In the genomic region with DNA sequence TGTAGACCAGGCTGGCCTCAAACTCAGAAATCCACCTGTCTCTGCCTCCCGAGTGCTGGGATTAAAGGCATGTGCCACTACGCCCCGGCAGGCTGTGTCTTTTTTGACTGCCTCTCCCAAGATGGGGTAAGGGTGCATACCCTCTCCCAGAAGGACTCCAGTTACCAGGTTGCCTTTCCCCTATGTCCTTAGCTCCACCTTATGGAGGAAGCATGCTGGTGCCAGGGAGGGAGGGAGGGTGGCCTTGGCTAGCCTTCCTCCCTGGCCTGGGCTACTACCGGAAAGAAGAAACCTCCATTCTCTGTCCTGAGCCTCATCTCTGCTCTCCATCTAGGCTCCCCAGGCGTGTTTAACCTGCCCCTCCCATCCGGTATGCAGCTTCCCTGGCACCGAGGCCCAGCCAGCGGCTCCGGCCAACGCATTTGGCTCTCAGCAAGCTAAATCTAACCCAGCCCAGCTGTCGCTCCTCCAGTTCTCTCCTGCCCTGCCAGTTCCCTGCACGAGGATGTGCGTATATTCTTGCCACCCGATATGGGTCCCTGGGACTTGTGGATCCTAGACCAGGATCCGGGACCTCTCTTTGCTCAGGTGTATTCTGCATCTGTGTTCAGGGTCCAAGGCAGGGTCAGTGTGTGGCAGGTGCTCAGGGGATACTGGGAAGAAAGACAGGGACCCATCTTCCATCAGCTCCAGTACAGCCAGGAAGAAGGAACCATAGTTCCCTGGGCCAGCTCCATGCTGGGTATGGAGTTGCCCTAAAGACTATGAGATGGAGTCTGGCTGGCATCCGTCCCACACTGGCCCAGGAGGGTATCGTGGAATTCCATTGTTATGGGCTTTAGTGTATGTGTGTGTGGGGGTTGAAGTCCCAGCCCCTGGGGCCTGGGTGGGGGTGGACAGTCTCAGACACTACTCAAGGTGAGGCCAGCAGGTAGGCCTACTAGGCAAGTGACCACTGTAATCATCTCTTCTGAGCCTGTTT, we compare ENCODE assay signal across 11 mouse cellular contexts. TPM values are rescaled to one million over a fixed set of nuclear protein-coding genes. Genes with fewer than 3 reads are reported as not detected.
DNase-seq lines count a peak whose midpoint lies in the region; ATAC-seq and TF ChIP-seq lines count a peak whose summit lies in the region.
"Had no signal": no experiment of that assay in that cellular context is flagged by ENCODE, and none has a peak within 500 bp of the region (broad histone marks: within the 10 kb centered on the region; RNA-seq: fewer than 3 reads in every experiment).

No protein-coding gene starts in this region.

- H3K4me3 ChIP-seq in forebrain, postnatal 0 days (ENCODE audit: low read depth, low read length), result no peak overlapping the region
- H3K4me3 ChIP-seq in hindbrain, embryonic 12.5 days, result no peak overlapping the region
- H3K4me3 ChIP-seq: embryonic facial prominence, embryonic 13.5 days had no signal

- DNase-seq in adrenal gland, postnatal 10 days, result peak; percentile 61
- DNase-seq in adrenal gland, postnatal 4 days (ENCODE audit: low spot score in 2 of 2), result no peak
- peak; percentile 79 for DNase-seq in adipocyte (ENCODE audit: low spot score)
- peak; percentile 63 for DNase-seq in forebrain, postnatal 0 days
- DNase-seq in lung, postnatal 14 days, result peak; percentile 77
- DNase-seq in embryo, embryonic 10.5 days (ENCODE audit: low spot score), result no peak

- H3K9me3 ChIP-seq in forebrain, postnatal 0 days (ENCODE audit: low read length), result no peaks in the 10 kb centered on the region
- H3K9me3 ChIP-seq in hindbrain, embryonic 12.5 days (replicated peaks), result no peaks in the 10 kb centered on the region
- H3K9me3 ChIP-seq: embryonic facial prominence, embryonic 13.5 days had no signal

- ATAC-seq in forebrain, postnatal 0 days, result no peak
- no peak for ATAC-seq in hindbrain, embryonic 12.5 days (ENCODE audit: low FRiP score)
- ATAC-seq in monocyte, adult 5-6 weeks (replicated peaks; ENCODE audit: insufficient number of reproducible peaks, low FRiP score, low TSS enrichment, poor library complexity, severe bottlenecking), result no peak

- TF ChIP-seq CTCF in forebrain, postnatal 0 days (IDR thresholded peaks at IDR 0.05; ENCODE audit: low read depth), result peak; percentile 34

- H3K4me1 ChIP-seq in forebrain, postnatal 0 days (ENCODE audit: insufficient read depth), result peaks cover 19% of the 10 kb centered on the region
- peaks cover 42% of the 10 kb centered on the region for H3K4me1 ChIP-seq in hindbrain, embryonic 12.5 days

- no peak overlapping the region for H3K9ac ChIP-seq in forebrain, postnatal 0 days
- no peak overlapping the region; the same call in 1 of the 2 replicates for H3K9ac ChIP-seq in hindbrain, embryonic 12.5 days

- peak overlapping the region; percentile 9; the same call in 1 of the 2 replicates for H3K27ac ChIP-seq in forebrain, postnatal 0 days (ENCODE audit: low read depth, low read length)
- 0 out of 2 replicates have a peak overlapping the region, but pooled peaks have one; percentile 2 for H3K27ac ChIP-seq in hindbrain, embryonic 12.5 days
- H3K27ac ChIP-seq: embryonic facial prominence, embryonic 13.5 days had no signal

- no peak overlapping the region for H3K4me2 ChIP-seq in forebrain, postnatal 0 days (ENCODE audit: low read depth)
- no peak overlapping the region for H3K4me2 ChIP-seq in hindbrain, embryonic 12.5 days (replicated peaks)
- H3K4me2 ChIP-seq: embryonic facial prominence, embryonic 13.5 days had no signal

- WGBS in forebrain, postnatal 0 days, result 36% methylated on average over 17 of the region's 17 CpGs
- WGBS in hindbrain, embryonic 12.5 days, result 60% methylated on average over 17 of the region's 17 CpGs

- H3K27me3 ChIP-seq in forebrain, postnatal 0 days (ENCODE audit: insufficient read depth, low read length), result no peaks in the 10 kb centered on the region
- peaks cover 5% of the 10 kb centered on the region; the same call in 1 of the 2 replicates for H3K27me3 ChIP-seq in hindbrain, embryonic 12.5 days

- no peaks in the 10 kb centered on the region for H3K36me3 ChIP-seq in forebrain, postnatal 0 days (ENCODE audit: insufficient read depth)
- no peaks in the 10 kb centered on the region for H3K36me3 ChIP-seq in hindbrain, embryonic 12.5 days
- H3K36me3 ChIP-seq: embryonic facial prominence, embryonic 13.5 days had no signal

RNA-seq across cellular contexts. Expression of a gene that starts 4.9 kb away (rescaled TPM):
- 10 to 100 TPM; 30.2 to 34.0 TPM for total RNA-seq in adrenal gland, postnatal 10 days (2021)
- total RNA-seq in adrenal gland, postnatal 4 days (2021), result 10 to 100 TPM; 35.1 to 37.2 TPM
- 63.0 and 64.2 TPM in 2 replicates for total RNA-seq in forebrain, postnatal 0 days (2014; rRNA removed)
- polyA plus RNA-seq in forebrain, postnatal 0 days (2015; fragmentation: Nextera tagmentation; extraction: Ambion mirVana), result 61.0 and 69.8 TPM in 2 replicates
- 52.2 and 53.8 TPM in 2 replicates for polyA plus RNA-seq in hindbrain, embryonic 12.5 days (2016; fragmentation: Nextera tagmentation; extraction: Ambion mirVana)
- 53.1 to 58.2 TPM (median 54.9 TPM) in 3 replicates for total RNA-seq in monocyte, adult 5-6 weeks (2017)

RNA-seq across cellular contexts. Expression of a gene that starts 9.9 kb away (rescaled TPM):
- under 1 TPM; 0.09 to 0.76 TPM for total RNA-seq in adrenal gland, postnatal 10 days (2021)
- total RNA-seq in adrenal gland, postnatal 4 days (2021), result under 1 TPM; 0.28 to 0.48 TPM
- total RNA-seq in forebrain, postnatal 0 days (2014; rRNA removed), result 11.3 and 13.3 TPM in 2 replicates
- 4.6 and 6.1 TPM in 2 replicates for polyA plus RNA-seq in forebrain, postnatal 0 days (2015; fragmentation: Nextera tagmentation; extraction: Ambion mirVana)
- 4.1 and 4.2 TPM in 2 replicates for polyA plus RNA-seq in hindbrain, embryonic 12.5 days (2016; fragmentation: Nextera tagmentation; extraction: Ambion mirVana)
- total RNA-seq in monocyte, adult 5-6 weeks (2017), result not detected in 3 replicates
- total RNA-seq: liver, adult 2 months had no signal
- polyA plus RNA-seq: liver, adult 2 months; stomach, embryonic 14.5 days had no signal

RNA-seq across cellular contexts. Expression of a gene that starts 43.8 kb away (rescaled TPM):
- total RNA-seq in adrenal gland, postnatal 10 days (2021), result 10 to 100 TPM; 13.1 to 18.9 TPM
- 10 to 100 TPM; 16.4 to 17.7 TPM for total RNA-seq in adrenal gland, postnatal 4 days (2021)
- total RNA-seq in forebrain, postnatal 0 days (2014; rRNA removed), result 27.9 and 32.2 TPM in 2 replicates
- polyA plus RNA-seq in forebrain, postnatal 0 days (2015; fragmentation: Nextera tagmentation; extraction: Ambion mirVana), result 23.5 and 25.5 TPM in 2 replicates
- polyA plus RNA-seq in hindbrain, embryonic 12.5 days (2016; fragmentation: Nextera tagmentation; extraction: Ambion mirVana), result 30.0 and 31.4 TPM in 2 replicates
- 13.7 to 21.6 TPM (median 15.9 TPM) in 3 replicates for total RNA-seq in monocyte, adult 5-6 weeks (2017)

RNA-seq across cellular contexts. Expression of a gene that starts 57.1 kb away (rescaled TPM):
- total RNA-seq in adrenal gland, postnatal 10 days (2021), result 100 to 1,000 TPM; 102 to 111 TPM
- total RNA-seq in adrenal gland, postnatal 4 days (2021), result 100 to 1,000 TPM; 128 to 136 TPM
- 133 and 168 TPM in 2 replicates for total RNA-seq in forebrain, postnatal 0 days (2014; rRNA removed)
- 219 and 222 TPM in 2 replicates for polyA plus RNA-seq in forebrain, postnatal 0 days (2015; fragmentation: Nextera tagmentation; extraction: Ambion mirVana)
- polyA plus RNA-seq in hindbrain, embryonic 12.5 days (2016; fragmentation: Nextera tagmentation; extraction: Ambion mirVana), result 198 and 200 TPM in 2 replicates
- total RNA-seq in monocyte, adult 5-6 weeks (2017), result 50.1 to 102 TPM (median 65.6 TPM) in 3 replicates

Comparison
In these comparisons a context has a peak if more than half of its experiments do, and no peak if none do; other contexts are left out.
1. DNase-seq: peak in adrenal gland, postnatal 10 days (single experiment), adipocyte (single experiment), forebrain, postnatal 0 days (single experiment) and lung, postnatal 14 days (single experiment); none in adrenal gland, postnatal 4 days (0 of 2) and embryo, embryonic 10.5 days (single experiment).